Mouse (Mus musculus): ENCODE measurements around the gene D630039A03Rik. TPM values are rescaled to one million over a fixed set of nuclear protein-coding genes. Genes with fewer than 3 reads are reported as not detected.
A peak's percentile ranks its signal among the peaks of the same experiment; 100 is the strongest.
"Not testable (repeated sequence)": the region's sequence is repeated elsewhere in the genome, so short reads cannot be mapped to it uniquely, and the experiment has no call there.

D630039A03Rik gene
- polyA plus RNA-seq, 1 experiment, result not detected

DNA sequence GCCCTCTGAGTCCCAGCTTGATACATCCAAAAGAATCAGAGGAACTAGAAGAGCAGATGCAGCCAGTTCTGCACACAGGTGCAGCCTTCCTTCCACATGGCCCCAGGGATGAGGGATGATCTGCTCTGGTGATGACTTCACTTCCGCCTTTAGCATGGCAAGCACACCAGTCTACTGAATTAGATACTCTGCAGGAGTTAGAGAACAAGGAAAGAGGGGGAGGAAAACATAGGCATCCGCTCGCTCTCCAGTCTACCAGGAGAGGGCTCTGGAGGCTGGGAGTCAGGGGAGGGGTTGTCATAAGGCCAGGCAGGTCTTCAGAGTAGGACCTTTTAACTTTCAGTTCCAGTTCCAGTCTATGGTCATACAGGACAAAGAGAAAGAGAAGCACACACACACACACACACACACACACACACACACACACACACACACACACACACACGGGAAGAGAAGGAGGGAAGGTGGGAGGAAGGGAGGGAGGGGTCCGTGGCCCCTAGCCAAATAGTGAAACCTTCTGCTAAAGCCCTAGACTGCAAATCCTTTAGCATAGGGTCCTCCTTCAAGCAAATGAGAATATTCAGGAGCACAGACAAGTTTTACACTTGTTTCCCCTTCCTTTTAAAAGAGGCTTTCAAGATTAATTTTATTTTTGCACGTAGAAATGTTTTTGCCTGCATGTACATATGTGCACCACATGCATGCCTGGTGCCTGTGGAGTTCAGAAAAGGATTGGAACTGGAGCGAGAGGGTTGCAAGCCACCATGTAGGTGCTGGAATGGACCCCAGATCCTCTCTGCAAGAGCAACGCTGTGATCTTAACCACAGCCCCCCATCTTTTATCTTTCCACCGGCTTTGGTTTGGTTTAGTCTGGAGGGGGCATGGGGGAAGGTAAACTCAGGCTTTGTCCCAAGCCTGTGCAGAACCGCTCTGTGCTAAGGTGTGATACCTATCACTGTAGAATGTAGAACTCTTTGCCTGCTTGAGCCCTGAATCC lies 1.6 kb downstream of the D630039A03Rik start:
- Histone ChIP-seq H3K4me3 (ENCODE audit: insufficient read depth, low read depth, low read length) (no peak overlapping the region), H3K27ac (replicated peaks; ENCODE audit: low read depth, low read length) (no peak overlapping the region)

DNA sequence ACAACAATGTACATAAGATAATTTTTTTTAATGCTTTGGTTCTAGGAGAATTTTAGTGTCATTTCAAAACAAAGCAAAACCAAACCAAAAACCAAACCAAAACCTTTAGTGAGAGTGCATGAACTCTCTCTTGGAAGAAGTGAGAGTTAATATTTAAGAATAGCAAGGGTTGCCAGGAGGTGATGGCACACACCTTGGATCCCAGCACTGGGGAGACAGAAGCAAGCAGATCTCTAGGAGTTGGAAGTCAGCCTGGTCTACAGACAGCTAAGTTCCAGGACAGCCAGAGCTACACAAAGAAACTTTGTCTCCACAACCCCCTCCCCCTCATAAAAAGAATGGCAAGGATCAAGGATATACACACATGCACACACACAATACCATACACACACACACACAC lies 3.1 kb downstream of the D630039A03Rik start:
- Histone ChIP-seq H3K4me1 (ENCODE audit: control insufficient read depth, insufficient read depth, insufficient read length, low read length) (no peaks in the 10 kb centered on the region), H3K27ac (replicated peaks; ENCODE audit: low read depth, low read length) (no peak overlapping the region), H3K4me3 (ENCODE audit: insufficient read depth, low read depth, low read length) (no peak overlapping the region)

More for the DNA sequence above, 1.6 kb downstream of the D630039A03Rik start:
- no peaks in the 10 kb centered on the region for H3K4me1 ChIP-seq (ENCODE audit: control insufficient read depth, insufficient read depth, insufficient read length, low read length)

DNA sequence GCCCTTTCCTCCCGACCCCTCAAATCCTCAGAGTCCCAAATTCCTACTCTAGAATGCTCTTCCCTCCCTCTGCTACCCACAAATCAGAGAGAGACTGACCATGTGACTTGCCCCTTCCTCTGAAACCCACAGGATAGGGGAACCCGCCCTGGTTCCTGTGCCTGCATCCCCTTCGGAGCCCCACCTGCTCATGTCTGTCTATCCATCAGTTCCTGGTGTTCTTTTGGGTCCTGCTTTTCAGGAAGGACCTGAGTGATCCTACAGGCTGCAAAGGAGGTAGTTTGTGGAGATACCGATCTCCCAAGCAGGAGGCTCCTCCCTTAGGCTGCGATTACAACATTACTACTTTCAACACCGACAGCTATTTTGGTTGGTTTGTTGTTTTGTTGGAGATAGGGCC lies 7.2 kb downstream of the D630039A03Rik start:
- Histone ChIP-seq H3K4me3 (ENCODE audit: insufficient read depth, low read depth, low read length) (no peak overlapping the region), H3K27ac (replicated peaks; ENCODE audit: low read depth, low read length) (no peak overlapping the region), H3K4me1 (ENCODE audit: control insufficient read depth, insufficient read depth, insufficient read length, low read length) (no peaks in the 10 kb centered on the region)

DNA sequence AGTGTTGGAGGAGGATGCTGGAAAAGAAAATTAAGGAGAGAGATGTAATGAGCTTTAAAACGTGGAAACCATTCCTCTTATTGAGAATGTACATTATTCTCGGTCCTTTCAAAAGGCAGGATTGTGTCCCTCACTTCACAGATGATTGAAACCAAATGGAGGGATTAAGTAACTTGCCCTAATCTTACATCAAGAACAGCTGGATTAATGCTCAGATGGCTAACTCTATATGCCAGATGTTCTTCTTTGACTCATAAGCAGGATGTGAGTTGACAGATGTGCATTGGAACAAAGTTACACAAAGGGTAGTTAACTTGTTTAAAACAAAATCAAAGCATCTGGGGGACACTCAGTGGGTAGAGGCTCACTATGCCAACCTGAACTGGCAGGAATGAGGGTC lies 9.4 kb downstream of the D630039A03Rik start:
- Histone ChIP-seq H3K4me1 (ENCODE audit: control insufficient read depth, insufficient read depth, insufficient read length, low read length) (no peaks in the 10 kb centered on the region), H3K4me3 (ENCODE audit: insufficient read depth, low read depth, low read length) (no peak overlapping the region), H3K27ac (replicated peaks; ENCODE audit: low read depth, low read length) (no peak overlapping the region)

DNA sequence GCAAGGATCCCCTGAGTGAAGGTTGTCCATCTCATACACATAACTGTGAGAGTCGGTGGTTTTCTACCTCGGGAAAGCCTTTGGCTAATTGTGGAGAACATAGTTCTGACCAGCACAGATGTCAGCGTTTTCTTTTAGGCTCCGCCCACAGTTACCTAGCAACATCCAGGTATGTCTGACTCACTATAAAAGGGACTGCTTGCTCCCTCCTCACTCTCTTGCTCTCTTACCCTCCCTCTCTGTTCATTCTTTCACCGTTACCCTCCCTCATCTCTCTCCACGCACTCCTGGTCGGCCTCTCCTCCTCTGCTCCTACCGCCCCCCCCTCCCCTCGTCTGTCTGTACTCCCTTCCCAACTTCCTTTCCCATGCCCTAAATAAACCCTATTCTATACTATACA lies 11.5 kb downstream of the D630039A03Rik start:
- Histone ChIP-seq H3K27ac (replicated peaks; ENCODE audit: low read depth, low read length) (no peak overlapping the region), H3K4me3 (ENCODE audit: insufficient read depth, low read depth, low read length) (no peak overlapping the region), H3K4me1 (ENCODE audit: control insufficient read depth, insufficient read depth, insufficient read length, low read length) (no peaks in the 10 kb centered on the region)

DNA sequence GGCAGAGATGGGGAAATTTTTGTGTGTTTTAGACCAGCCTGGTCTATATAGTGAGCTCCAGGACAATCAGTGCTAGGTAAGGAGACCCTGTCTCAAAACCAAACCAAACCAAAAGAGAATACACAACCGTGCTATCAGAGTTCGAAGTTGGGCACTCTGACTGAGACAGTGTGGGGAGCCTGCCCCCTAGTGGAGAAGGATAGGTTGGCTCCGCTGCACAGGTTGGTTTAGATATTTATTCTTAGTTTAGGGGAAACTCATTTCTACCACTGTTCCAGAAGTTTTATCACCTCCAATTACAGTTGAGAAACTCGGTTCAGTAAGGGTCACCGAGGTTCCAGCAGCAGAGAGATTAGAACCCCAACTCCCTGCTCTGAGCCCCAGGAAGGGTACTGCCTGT lies 11.9 kb downstream of the D630039A03Rik start:
- Histone ChIP-seq H3K4me1 (ENCODE audit: control insufficient read depth, insufficient read depth, insufficient read length, low read length) (no peaks in the 10 kb centered on the region), H3K27ac (replicated peaks; ENCODE audit: low read depth, low read length) (no peak overlapping the region), H3K4me3 (ENCODE audit: insufficient read depth, low read depth, low read length) (no peak overlapping the region)

DNA sequence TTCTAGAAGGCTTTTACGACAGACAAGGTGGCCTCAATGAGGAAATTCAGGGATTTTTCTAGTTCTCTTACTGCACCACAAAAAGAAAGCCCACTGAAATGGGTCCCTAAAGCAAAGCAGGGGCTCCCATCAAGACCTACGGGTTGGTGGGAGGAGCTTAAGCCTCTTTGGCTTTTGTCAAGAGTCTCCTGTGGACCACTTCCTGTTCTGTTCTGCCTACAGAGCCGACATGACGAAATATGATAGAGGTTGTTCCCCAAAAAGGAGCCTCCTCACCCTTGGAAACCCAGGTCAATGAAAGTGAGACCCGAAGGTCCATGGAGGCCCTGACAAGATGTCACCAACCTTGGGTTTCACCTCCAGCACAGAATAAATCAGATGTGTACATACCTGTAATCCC lies 13.5 kb downstream of the D630039A03Rik start:
- H3K4me3 ChIP-seq (ENCODE audit: insufficient read depth, low read depth, low read length), result no peak overlapping the region
- H3K4me1 ChIP-seq (ENCODE audit: control insufficient read depth, insufficient read depth, insufficient read length, low read length), result no peaks in the 10 kb centered on the region
- no peak overlapping the region for H3K27ac ChIP-seq (replicated peaks; ENCODE audit: low read depth, low read length)

DNA sequence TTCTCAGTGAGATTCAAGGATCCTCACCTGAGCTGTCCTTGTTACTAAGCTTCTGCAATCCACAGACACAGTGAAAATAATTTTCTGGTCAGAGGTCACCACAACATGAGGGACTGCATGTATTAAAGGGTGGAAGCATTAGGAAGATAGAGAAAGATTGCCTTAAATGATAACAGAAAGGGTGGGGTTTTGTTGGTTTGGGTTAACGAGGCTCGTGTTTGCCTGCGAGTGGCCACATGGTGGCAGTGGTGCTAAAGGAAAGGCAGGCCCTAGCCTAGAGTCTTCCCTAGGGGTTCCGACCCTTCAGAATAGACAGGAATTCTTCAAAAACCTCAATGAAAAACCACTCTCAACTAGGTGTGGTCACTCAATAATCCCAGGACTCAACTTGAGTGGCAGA lies 14.9 kb downstream of the D630039A03Rik start:
- H3K4me3 ChIP-seq (ENCODE audit: insufficient read depth, low read depth, low read length), result no peak overlapping the region
- no peak overlapping the region for H3K27ac ChIP-seq (replicated peaks; ENCODE audit: low read depth, low read length)
- H3K4me1 ChIP-seq (ENCODE audit: control insufficient read depth, insufficient read depth, insufficient read length, low read length), result peaks cover 2% of the 10 kb centered on the region; the same call in 1 of the 2 replicates

DNA sequence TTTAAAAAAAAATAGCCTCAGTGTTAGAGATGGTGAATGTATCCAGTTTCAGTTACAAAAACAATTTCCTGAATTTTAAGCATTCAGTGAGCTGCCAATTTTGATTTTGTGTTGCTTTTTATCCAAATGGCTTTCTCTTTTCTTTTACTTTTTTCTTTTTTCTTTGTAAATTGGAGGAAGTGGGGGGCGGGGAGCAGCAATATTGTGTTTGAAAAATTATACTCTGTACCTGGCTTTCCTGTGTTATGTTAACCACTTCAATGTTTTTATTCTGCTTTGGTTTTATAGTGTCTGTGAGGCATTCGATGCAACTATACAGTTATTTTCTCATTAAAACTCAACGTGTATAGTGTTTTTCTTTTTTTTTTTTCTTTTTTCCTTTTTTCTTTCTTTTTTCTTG lies 19.5 kb downstream of the D630039A03Rik start:
- Histone ChIP-seq H3K27ac (replicated peaks; ENCODE audit: low read depth, low read length) (no peak overlapping the region), H3K4me1 (ENCODE audit: control insufficient read depth, insufficient read depth, insufficient read length, low read length) (peaks cover 8% of the 10 kb centered on the region; the same call in 1 of the 2 replicates), H3K4me3 (ENCODE audit: insufficient read depth, low read depth, low read length) (no peak overlapping the region)

DNA sequence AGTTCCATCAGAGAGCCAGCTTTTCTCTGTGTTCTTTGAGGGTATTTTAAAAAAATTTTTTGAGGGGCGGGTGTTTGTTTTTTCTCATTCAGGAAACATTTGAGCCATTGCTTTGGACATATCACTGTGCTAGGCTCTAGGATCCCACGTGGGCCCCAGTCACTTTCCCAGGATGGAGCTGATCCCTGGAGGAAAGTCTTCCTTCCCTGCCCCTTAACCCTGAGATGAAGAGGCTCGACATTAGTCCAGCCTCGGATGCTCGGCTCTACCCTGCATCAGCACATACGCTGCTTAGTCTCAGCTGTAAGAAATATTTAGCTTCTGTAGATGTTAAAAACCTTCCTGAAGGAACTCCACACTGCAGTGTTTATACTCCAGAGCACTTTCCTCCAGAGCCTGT lies 20.2 kb downstream of the D630039A03Rik start:
- peaks cover 8% of the 10 kb centered on the region; the same call in 1 of the 2 replicates for H3K4me1 ChIP-seq (ENCODE audit: control insufficient read depth, insufficient read depth, insufficient read length, low read length)
- no peak overlapping the region for H3K4me3 ChIP-seq (ENCODE audit: insufficient read depth, low read depth, low read length)
- H3K27ac ChIP-seq (replicated peaks; ENCODE audit: low read depth, low read length), result no peak overlapping the region

DNA sequence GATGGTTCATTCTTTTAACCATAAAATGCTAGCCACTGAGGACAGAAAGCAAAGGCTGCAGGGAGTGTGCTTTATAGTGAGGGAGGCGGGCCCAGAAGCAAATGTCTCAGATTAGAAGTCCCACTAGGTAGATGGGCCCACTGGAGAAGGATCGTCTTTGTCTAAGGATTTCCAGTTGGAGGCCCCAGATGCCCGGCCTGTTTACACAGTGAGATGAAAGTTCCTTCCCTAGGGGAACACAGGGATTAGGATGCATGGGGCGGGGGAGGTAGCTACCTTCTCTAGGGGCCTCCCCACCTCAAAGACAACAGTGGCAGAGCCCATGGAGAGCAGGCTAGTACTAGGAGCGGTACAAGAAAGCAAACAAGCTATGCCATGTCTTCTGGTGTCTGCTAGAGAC lies 21.0 kb downstream of the D630039A03Rik start:
- Histone ChIP-seq H3K4me3 (ENCODE audit: insufficient read depth, low read depth, low read length) (no peak overlapping the region), H3K4me1 (ENCODE audit: control insufficient read depth, insufficient read depth, insufficient read length, low read length) (peaks cover 8% of the 10 kb centered on the region; the same call in 1 of the 2 replicates), H3K27ac (replicated peaks; ENCODE audit: low read depth, low read length) (peak overlapping the region; percentile 43; the same call in 1 of the 2 replicates)

DNA sequence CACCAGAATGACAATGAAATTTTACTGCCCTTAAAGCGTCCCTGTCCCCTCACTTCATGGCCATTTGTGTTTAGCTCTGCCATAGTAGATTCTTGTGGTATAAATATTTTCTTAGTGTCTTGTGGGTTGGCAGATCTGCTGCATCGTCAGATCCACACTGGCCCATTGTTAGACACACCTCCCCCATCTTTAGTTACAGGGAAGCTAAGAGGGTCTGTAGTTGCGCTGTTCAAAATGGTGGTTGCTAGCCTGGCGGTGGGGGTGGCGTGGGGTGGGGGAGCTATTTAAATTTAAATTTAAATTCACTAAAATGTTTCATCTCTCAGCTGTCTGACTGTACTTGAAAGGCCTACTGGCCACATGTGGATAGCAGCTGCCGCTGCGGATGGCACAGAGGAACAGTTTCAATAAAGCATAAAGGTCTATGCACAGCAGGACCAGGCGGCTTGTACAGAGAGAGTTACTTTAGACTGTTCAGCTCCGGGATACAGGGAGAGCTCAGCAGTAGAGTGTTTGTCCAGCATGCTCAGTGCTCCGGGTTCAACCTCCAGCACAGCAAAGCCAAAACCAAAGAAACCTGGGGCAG lies 24.0 kb downstream of the D630039A03Rik start:
- H3K27ac ChIP-seq (replicated peaks; ENCODE audit: low read depth, low read length), result no peak overlapping the region
- H3K4me3 ChIP-seq (ENCODE audit: insufficient read depth, low read depth, low read length), result no peak overlapping the region
- peaks cover 8% of the 10 kb centered on the region; the same call in 1 of the 2 replicates for H3K4me1 ChIP-seq (ENCODE audit: control insufficient read depth, insufficient read depth, insufficient read length, low read length)

DNA sequence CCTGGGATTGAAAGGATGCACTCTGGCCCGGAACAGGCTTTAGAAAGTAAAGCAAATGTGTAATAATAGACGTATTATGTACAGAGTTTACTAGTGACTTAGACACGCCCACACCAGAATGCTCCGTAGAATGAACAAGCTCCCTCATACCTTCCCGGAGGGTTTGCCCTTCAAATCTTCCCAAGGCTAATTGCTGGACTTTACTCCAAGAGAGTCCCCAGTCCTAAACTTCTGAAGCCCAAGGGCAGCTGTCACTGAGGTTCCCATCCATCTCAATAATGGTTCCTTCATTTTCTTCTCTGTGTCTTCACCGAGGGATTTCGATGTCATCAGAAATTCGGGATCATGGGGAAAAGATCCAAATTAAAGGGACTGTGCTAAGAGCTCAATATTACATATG lies 26.3 kb downstream of the D630039A03Rik start:
- Histone ChIP-seq H3K4me1 (ENCODE audit: control insufficient read depth, insufficient read depth, insufficient read length, low read length) (peaks cover 13% of the 10 kb centered on the region; the same call in 1 of the 2 replicates), H3K27ac (replicated peaks; ENCODE audit: low read depth, low read length) (no peak overlapping the region), H3K4me3 (ENCODE audit: insufficient read depth, low read depth, low read length) (no peak overlapping the region)

DNA sequence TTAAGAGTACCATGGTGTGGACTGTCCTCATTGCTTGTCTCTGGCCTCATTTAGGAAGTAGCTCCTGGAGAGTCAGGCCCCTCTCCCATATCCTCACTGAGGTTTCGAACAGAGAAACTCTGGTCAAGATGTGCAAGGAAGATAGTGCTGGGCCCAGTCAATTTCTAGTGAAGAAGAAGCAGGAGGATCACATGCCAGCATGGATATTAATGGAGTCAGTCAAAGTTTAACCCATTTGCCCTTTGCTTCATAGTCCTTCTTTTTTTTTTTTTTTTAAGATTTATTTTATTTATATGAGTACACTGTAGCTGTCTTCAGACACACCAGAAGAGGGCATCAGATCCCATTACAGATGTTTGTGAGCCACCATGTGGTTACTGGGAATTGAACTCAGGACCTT lies 27.1 kb downstream of the D630039A03Rik start:
- not testable (repeated sequence) for H3K27ac ChIP-seq (replicated peaks; ENCODE audit: low read depth, low read length); H3K4me3 ChIP-seq (ENCODE audit: insufficient read depth, low read depth, low read length)
- H3K4me1 ChIP-seq (ENCODE audit: control insufficient read depth, insufficient read depth, insufficient read length, low read length), result peaks cover 19% of the 10 kb centered on the region

DNA sequence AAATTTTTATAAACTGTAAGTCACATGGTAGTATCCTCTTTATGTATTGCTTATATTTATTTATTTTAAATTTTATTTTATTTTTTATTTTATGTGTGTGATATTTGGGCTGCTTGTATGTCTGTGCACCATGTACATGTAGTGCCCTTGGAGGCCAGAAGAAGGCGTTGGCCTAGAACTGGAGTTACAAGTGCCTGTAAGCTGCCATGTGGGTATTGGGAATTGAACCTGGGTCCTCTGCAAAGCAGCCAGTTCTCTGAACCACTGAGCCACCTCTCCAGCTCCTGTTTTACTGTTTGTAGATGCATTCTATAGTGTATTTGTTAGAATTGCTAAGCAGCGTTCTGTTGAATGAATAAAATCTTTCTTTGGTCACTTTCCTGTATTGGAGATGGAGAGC lies 27.9 kb downstream of the D630039A03Rik start:
- peaks cover 23% of the 10 kb centered on the region for H3K4me1 ChIP-seq (ENCODE audit: control insufficient read depth, insufficient read depth, insufficient read length, low read length)
- no peak overlapping the region for H3K4me3 ChIP-seq (ENCODE audit: insufficient read depth, low read depth, low read length)
- no peak overlapping the region for H3K27ac ChIP-seq (replicated peaks; ENCODE audit: low read depth, low read length)

DNA sequence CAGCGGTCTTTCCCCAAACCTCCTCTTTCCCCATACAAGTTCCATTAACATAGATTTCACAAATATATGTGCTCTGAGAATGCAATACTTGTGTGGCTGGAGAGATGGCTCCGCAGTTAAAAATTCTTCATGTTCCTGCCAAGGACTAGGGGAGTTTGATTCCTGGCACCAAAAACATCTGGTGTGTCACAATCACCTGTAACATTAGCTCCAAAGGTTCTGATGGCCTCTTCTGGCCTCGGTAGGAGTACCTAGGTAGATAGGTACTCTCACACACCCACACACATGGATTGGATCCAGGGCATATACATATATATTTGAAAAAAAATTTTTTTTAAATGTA lies 29.2 kb downstream of the D630039A03Rik start:
- H3K4me3 ChIP-seq (ENCODE audit: insufficient read depth, low read depth, low read length), result no peak overlapping the region
- H3K4me1 ChIP-seq (ENCODE audit: control insufficient read depth, insufficient read depth, insufficient read length, low read length), result peaks cover 25% of the 10 kb centered on the region
- H3K27ac ChIP-seq (replicated peaks; ENCODE audit: low read depth, low read length), result no peak overlapping the region

Measured in brown adipose tissue, adult 24 weeks (tissue).